Mouse (Mus musculus) spleen, adult 2 months (tissue): ENCODE data around the gene Prss50.

Experiments used
- CTCF ChIP-seq: fragments of 200-500 bp; IDR thresholded peaks from 2 replicates; pipeline ENCODE4 v1.5.1; 2011; ENCODE audit warnings: mild to moderate bottlenecking, inconsistent platforms; ENCODE audit not compliant: insufficient read depth, insufficient read length, insufficient replicate concordance; ENCODE audit errors: extremely low read depth
- POLR2A ChIP-seq: fragments of 200-500 bp; IDR thresholded peaks from 2 replicates; pipeline ENCODE4 v1.6.1; 2011; ENCODE audit warnings: low read depth, low read length, inconsistent platforms

- TF ChIP-seq CTCF: no peak
- no peak for TF ChIP-seq POLR2A
These were observed 36.3 kb upstream of the Prss50 start for GRCm38 (mm10) chr9:110821436-110821835.
